Mouse (Mus musculus): Measurements from ENCODE around the gene Lancl3. TPM values are rescaled to one million over a fixed set of nuclear protein-coding genes. Genes with fewer than 3 reads are reported as not detected.

Gene Lancl3
- polyA plus RNA-seq, 1 experiment from 2014 or later, result 0.13 TPM

DNA sequence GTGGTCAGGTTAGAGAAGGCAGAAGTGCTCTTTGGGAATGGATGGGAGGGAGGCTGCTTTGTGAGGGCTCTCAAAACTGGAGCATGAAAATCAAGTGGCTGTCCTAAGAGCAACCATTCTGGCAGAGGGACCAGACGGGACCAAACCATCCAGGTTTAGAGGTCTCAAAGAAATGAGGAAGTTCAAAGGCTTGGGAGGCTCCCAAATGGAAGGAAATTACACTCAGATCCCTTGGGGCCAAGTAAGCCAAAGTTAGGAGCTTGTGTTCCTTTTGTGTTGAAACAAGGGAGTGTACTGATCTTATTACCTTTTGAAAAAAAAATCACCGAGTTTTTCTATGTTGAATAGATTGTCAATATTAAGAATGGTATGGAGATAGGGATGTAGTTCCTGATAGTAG lies 5.4 kb downstream of the Lancl3 start:
- DNase-seq (no peak), ATAC-seq (no peak)
- Histone ChIP-seq H3K27me3 (ENCODE audit: insufficient read depth, low read length) (peaks cover 3% of the 10 kb centered on the region), H3K4me2 (ENCODE audit: low read depth, low read length) (no peak overlapping the region), H3K9me3 (ENCODE audit: low read length) (no peaks in the 10 kb centered on the region), H3K36me3 (replicated peaks; ENCODE audit: insufficient read depth, low read length) (no peaks in the 10 kb centered on the region), H3K4me3 (ENCODE audit: low read depth, low read length) (no peak overlapping the region), H3K4me1 (ENCODE audit: insufficient read depth) (no peaks in the 10 kb centered on the region), H3K9ac (replicated peaks) (no peak overlapping the region), H3K27ac (ENCODE audit: low read depth) (no peak overlapping the region)
- 68% methylated on average over 2 of the region's 2 CpGs for WGBS (ENCODE audit: insufficient replicate concordance)
- TF ChIP-seq CTCF (IDR thresholded peaks at IDR 0.05; ENCODE audit: low read depth) (no peak), EP300 (IDR thresholded peaks at IDR 0.05; ENCODE audit: low read depth) (no peak)

DNA sequence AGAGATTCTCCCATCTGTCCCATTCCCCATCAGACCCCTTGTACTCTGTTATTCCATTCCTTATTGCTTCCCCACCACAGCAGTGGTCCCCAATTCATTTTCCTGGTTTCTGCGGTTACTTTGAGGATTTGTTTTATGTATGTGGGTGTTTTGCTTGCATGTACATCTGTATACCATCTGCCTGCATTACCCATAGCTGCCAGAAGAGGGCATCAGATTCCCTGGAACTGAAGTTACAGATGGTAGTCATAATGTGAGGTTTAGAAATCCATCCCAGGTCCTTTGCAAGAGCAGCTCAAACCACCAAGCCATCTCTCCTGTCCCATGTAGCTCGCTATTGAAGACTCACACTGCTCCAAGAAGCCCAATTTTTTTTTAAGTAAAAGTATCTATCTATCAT lies 16.5 kb downstream of the Lancl3 start:
- no peak overlapping the region for H3K4me2 ChIP-seq (ENCODE audit: low read depth, low read length)
- no peaks in the 10 kb centered on the region for H3K27me3 ChIP-seq (ENCODE audit: insufficient read depth, low read length)
- no peaks in the 10 kb centered on the region for H3K9me3 ChIP-seq (ENCODE audit: low read length)
- H3K4me3 ChIP-seq (ENCODE audit: low read depth, low read length), result no peak overlapping the region
- DNase-seq, result peak; percentile 44
- H3K27ac ChIP-seq (ENCODE audit: low read depth), result no peak overlapping the region
- no peak for ATAC-seq
- WGBS (ENCODE audit: insufficient replicate concordance), result 82% methylated on average over 2 of the region's 2 CpGs
- no peak for TF ChIP-seq EP300 (IDR thresholded peaks at IDR 0.05; ENCODE audit: low read depth)
- TF ChIP-seq CTCF (IDR thresholded peaks at IDR 0.05; ENCODE audit: low read depth), result peak; percentile 70
- no peaks in the 10 kb centered on the region for H3K4me1 ChIP-seq (ENCODE audit: insufficient read depth)
- no peak overlapping the region for H3K9ac ChIP-seq (replicated peaks)
- no peaks in the 10 kb centered on the region for H3K36me3 ChIP-seq (replicated peaks; ENCODE audit: insufficient read depth, low read length)

DNA sequence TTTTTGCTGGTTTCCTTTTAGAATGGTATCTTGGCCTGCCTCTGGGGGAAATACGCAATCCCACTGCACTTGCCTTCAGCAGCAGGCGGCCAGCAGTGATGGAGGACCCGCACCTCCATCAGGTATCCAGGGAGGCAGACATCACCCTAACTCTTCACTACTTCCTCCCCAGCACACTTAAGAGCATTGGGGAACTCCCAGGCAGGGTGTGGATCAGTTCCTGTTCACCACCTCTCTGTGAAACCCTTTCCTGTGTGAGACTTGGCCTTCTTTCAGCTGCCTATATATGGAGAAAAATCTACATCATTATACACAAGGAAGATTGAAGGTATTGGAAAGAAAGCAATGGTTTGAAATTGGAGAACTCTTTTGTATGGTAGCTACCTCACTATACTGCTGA lies 19.9 kb downstream of the Lancl3 start:
- TF ChIP-seq EP300 (IDR thresholded peaks at IDR 0.05; ENCODE audit: low read depth) (no peak), CTCF (IDR thresholded peaks at IDR 0.05; ENCODE audit: low read depth) (no peak)
- ATAC-seq (no peak), DNase-seq (no peak)
- no peaks in the 10 kb centered on the region for H3K36me3 ChIP-seq (replicated peaks; ENCODE audit: insufficient read depth, low read length)
- H3K27ac ChIP-seq (ENCODE audit: low read depth), result no peak overlapping the region
- H3K4me3 ChIP-seq (ENCODE audit: low read depth, low read length), result no peak overlapping the region
- H3K9ac ChIP-seq (replicated peaks), result no peak overlapping the region
- 77% methylated on average over 3 of the region's 3 CpGs for WGBS (ENCODE audit: insufficient replicate concordance)
- H3K9me3 ChIP-seq (ENCODE audit: low read length), result no peaks in the 10 kb centered on the region
- no peaks in the 10 kb centered on the region for H3K4me1 ChIP-seq (ENCODE audit: insufficient read depth)
- no peaks in the 10 kb centered on the region for H3K27me3 ChIP-seq (ENCODE audit: insufficient read depth, low read length)
- no peak overlapping the region for H3K4me2 ChIP-seq (ENCODE audit: low read depth, low read length)

DNA sequence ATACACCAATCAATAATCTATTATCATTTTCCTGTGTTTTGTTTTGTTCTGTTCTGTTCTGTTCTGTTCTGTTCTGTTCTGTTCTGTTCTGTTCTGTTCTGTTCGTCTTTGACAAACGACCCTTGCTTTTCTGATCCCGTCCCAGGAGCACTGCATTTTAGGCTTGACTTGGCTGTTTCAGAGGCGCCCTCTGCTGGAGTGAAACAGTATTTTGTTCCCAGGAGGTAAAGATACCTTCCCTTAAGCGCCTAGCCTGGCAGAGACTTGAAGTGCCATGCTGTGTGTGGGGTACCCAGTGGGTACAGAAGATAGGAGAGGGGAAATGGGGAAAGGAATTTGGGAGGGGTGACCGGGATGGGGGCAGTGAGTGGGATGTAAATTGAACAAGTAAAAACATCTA lies 21.5 kb downstream of the Lancl3 start:
- TF ChIP-seq EP300 (IDR thresholded peaks at IDR 0.05; ENCODE audit: low read depth) (0 out of 2 replicates have a peak, but pooled peaks have one; percentile 5), CTCF (IDR thresholded peaks at IDR 0.05; ENCODE audit: low read depth) (peak; percentile 74)
- H3K4me2 ChIP-seq (ENCODE audit: low read depth, low read length), result no peak overlapping the region
- no peaks in the 10 kb centered on the region for H3K9me3 ChIP-seq (ENCODE audit: low read length)
- no peak overlapping the region for H3K9ac ChIP-seq (replicated peaks)
- ATAC-seq, result no peak
- 40% methylated on average over 6 of the region's 6 CpGs for WGBS (ENCODE audit: insufficient replicate concordance)
- no peaks in the 10 kb centered on the region for H3K27me3 ChIP-seq (ENCODE audit: insufficient read depth, low read length)
- no peaks in the 10 kb centered on the region for H3K4me1 ChIP-seq (ENCODE audit: insufficient read depth)
- no peak overlapping the region for H3K4me3 ChIP-seq (ENCODE audit: low read depth, low read length)
- no peak overlapping the region for H3K27ac ChIP-seq (ENCODE audit: low read depth)
- H3K36me3 ChIP-seq (replicated peaks; ENCODE audit: insufficient read depth, low read length), result no peaks in the 10 kb centered on the region
- DNase-seq, result peak; percentile 64

DNA sequence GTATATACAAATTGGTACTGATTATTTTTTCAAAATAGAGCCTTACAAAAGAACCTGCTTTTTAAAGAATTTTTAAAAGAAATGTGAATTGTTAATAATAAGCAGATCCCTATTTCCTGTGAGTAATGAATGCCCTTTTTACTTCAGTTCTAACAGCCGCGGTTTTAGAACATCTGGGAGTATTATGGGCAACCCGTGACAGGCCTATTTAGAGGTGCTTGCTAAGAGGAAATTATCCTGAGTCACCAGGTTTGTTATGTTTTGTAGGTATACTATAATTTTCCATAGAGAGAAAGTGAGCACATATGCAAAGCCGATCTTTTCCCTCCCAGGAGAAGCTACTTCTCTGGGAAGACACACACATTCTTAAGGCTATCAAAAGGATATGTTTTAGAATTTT lies 22.0 kb downstream of the Lancl3 start:
- Histone ChIP-seq H3K4me3 (ENCODE audit: low read depth, low read length) (no peak overlapping the region), H3K27ac (ENCODE audit: low read depth) (no peak overlapping the region), H3K9me3 (ENCODE audit: low read length) (no peaks in the 10 kb centered on the region), H3K4me2 (ENCODE audit: low read depth, low read length) (no peak overlapping the region), H3K4me1 (ENCODE audit: insufficient read depth) (no peaks in the 10 kb centered on the region), H3K9ac (replicated peaks) (no peak overlapping the region), H3K36me3 (replicated peaks; ENCODE audit: insufficient read depth, low read length) (no peaks in the 10 kb centered on the region), H3K27me3 (ENCODE audit: insufficient read depth, low read length) (no peaks in the 10 kb centered on the region)
- ATAC-seq (no peak), DNase-seq (no peak)
- WGBS (ENCODE audit: insufficient replicate concordance), result 81% methylated on average over 4 of the region's 4 CpGs
- TF ChIP-seq EP300 (IDR thresholded peaks at IDR 0.05; ENCODE audit: low read depth), result no peak
- no peak for TF ChIP-seq CTCF (IDR thresholded peaks at IDR 0.05; ENCODE audit: low read depth)

DNA sequence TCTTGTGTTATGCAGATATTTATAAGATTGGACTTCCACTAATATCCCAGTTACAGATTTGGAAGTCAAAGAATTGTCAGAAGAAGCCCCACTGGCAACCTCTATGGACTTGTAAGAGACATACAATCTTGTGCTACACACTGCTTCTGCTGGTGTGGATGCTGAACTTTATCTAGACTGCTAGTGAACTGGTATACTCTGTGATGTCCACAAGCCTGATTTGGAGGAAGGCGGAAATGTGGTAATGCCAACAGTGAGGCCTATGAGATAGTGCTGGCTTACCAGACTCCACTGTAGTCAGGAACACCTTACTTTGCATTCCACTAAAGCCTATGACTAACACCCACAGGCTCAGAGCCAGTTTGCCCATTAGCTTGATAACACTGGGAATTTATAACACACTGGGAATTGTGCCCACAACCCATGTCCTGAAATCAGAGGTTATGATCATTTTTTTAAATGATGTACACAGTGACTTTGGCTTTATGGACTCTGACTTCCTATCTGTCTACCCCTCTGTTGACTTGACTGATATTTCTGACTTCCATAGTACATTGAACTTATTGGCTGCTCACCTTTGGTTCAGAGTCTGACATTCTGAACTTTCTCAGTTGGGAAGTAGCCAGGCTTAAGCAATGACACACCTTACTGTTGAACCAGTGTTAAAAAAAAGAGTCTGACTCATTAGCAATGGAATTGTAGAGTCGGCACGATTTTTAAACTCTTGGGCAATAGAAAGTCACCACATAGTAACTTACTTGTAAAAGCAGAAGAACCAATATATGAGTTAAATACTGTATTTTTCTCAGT lies 22.9 kb downstream of the Lancl3 start:
- H3K27me3 ChIP-seq (ENCODE audit: insufficient read depth, low read length), result no peaks in the 10 kb centered on the region
- no peaks in the 10 kb centered on the region for H3K4me1 ChIP-seq (ENCODE audit: insufficient read depth)
- peak; percentile 92 for ATAC-seq
- H3K4me2 ChIP-seq (ENCODE audit: low read depth, low read length), result no peak overlapping the region
- no peak for DNase-seq
- peak overlapping the region; percentile 36; the same call in 1 of the 2 replicates for H3K27ac ChIP-seq (ENCODE audit: low read depth)
- H3K9me3 ChIP-seq (ENCODE audit: low read length), result no peaks in the 10 kb centered on the region
- WGBS (ENCODE audit: insufficient replicate concordance), result 67% methylated on average over 3 of the region's 3 CpGs
- no peak overlapping the region for H3K9ac ChIP-seq (replicated peaks)
- TF ChIP-seq CTCF (IDR thresholded peaks at IDR 0.05; ENCODE audit: low read depth) (no peak), EP300 (IDR thresholded peaks at IDR 0.05; ENCODE audit: low read depth) (no peak)
- no peak overlapping the region for H3K4me3 ChIP-seq (ENCODE audit: low read depth, low read length)
- no peaks in the 10 kb centered on the region for H3K36me3 ChIP-seq (replicated peaks; ENCODE audit: insufficient read depth, low read length)
